Mouse (Mus musculus) embryonic facial prominence, embryonic 15.5 days (tissue): ENCODE results near the gene Ssxb9. TPM values are rescaled to one million over a fixed set of nuclear protein-coding genes. Genes with fewer than 3 reads are reported as not detected.
"Not testable (repeated sequence)": the region's sequence is repeated elsewhere in the genome, so short reads cannot be mapped to it uniquely, and the experiment has no call there.

Experiments used
- ATAC-seq: fragments of 200-750 bp; cut with Nextera tagmentation; 2 replicates; pipeline ENCODE4 v1.8.0; 2017; ENCODE audit warnings: low read depth, moderate TSS enrichment; ENCODE audit not compliant: insufficient number of reproducible peaks, low FRiP score, low TSS enrichment
- H3K27ac ChIP-seq: fragments of 300-500 bp; sonication (generic); replicated peaks from 2 replicates; pipeline ENCODE4 v1.5.1; 2015; ENCODE audit warnings: mild to moderate bottlenecking, inconsistent platforms
- H3K27me3 ChIP-seq: fragments of 300-500 bp; sonication (generic); 2 replicates; pipeline ENCODE4 v1.6.1; 2015; ENCODE audit warnings: inconsistent platforms
- H3K36me3 ChIP-seq: fragments of 300-500 bp; sonication (generic); 2 replicates; pipeline ENCODE4 v1.6.1; 2015; ENCODE audit warnings: mild to moderate bottlenecking, inconsistent platforms
- H3K4me1 ChIP-seq: fragments of 300-500 bp; sonication (generic); 2 replicates; pipeline ENCODE4 v1.6.1; 2015; ENCODE audit warnings: inconsistent platforms
- H3K4me2 ChIP-seq: fragments of 300-500 bp; sonication (generic); replicated peaks from 2 replicates; pipeline ENCODE4 v1.6.1; 2015; ENCODE audit warnings: mild to moderate bottlenecking, inconsistent platforms
- H3K4me3 ChIP-seq: fragments of 300-500 bp; sonication (generic); replicated peaks from 2 replicates; pipeline ENCODE4 v1.5.1; 2015; ENCODE audit warnings: mild to moderate bottlenecking, inconsistent platforms
- H3K9ac ChIP-seq: fragments of 300-500 bp; sonication (generic); 2 replicates; pipeline ENCODE4 v1.6.1; 2015; ENCODE audit warnings: inconsistent platforms
- H3K9me3 ChIP-seq: fragments of 300-500 bp; sonication (generic); replicated peaks from 2 replicates; pipeline ENCODE4 v1.6.1; 2016; ENCODE audit warnings: inconsistent platforms
- WGBS: fragments of 180-500 bp; shearing (Covaris S2); methylation state at CpG from one replicate; pipeline ENCODE4 v1.1.7; 2015; 5-methylcytosine and 5-hydroxymethylcytosine counted together
- polyA plus RNA-seq: library from polyadenylated mRNA; unstranded; fragments of >200 nt; fragmentation: Nextera tagmentation; extraction: Ambion mirVana; gene quantifications from 2 replicates; pipeline ENCODE4 v1.2.1, GENCODE M21; 2015

The Ssxb9 gene
- polyA plus RNA-seq = not detected in 2 replicates

- not testable (repeated sequence) for H3K9ac ChIP-seq, H3K27ac ChIP-seq, H3K4me2 ChIP-seq, H3K9me3 ChIP-seq, H3K27me3 ChIP-seq, ATAC-seq, H3K4me3 ChIP-seq, H3K4me1 ChIP-seq, H3K36me3 ChIP-seq
- 19% methylated on average over 1 of the region's 1 CpGs for WGBS
Observed at GRCm38 (mm10) chrX:8366678-8367077, at the start of gene Ssxb9. Gene Ssxb9 (plus strand): TSS chrX:8366978.

DNA sequence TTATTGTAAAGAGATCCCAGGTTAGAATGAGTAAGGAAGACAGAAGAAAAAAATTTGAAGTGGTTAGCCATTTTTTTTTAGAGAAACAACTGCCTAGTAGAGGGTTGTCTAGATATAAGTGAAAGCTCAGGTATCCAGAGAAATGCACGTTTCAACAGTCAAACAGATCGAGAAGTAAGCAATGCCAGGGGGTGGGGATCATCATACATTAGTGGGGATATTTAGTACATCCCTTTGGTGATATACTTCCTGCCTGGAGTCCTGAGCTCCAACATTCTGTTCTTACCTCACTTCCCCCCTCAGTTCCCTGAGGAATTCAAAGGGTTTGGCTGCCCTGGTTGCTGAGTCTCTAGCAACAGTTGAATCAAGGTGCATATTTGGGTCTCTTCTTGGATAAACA is 39.7 kb upstream of the Ssxb9 start, which contains the start of gene Ssxb10:
Gene Ssxb10 (plus strand): TSS at position 301 of the 400 bp plus-strand sequence.
- ATAC-seq = no peak
- H3K9ac ChIP-seq = no peak within 1 kb of the TSS
- H3K9me3 ChIP-seq = no peaks in the 10 kb centered on the region; the same call in 1 of the 2 replicates
- no peak within 1 kb of the TSS for H3K4me3 ChIP-seq
- no peaks in the 10 kb centered on the region for H3K4me1 ChIP-seq
- WGBS = 59% methylated on average over 2 of the region's 2 CpGs
- no peaks in the 10 kb centered on the region for H3K27me3 ChIP-seq
- no peaks in the 10 kb centered on the region for H3K36me3 ChIP-seq
- H3K27ac ChIP-seq = no peak within 1 kb of the TSS
- H3K4me2 ChIP-seq = no peak within 1 kb of the TSS

- not testable (repeated sequence) for H3K4me2 ChIP-seq, H3K9ac ChIP-seq, H3K36me3 ChIP-seq, H3K27ac ChIP-seq, ATAC-seq, H3K4me1 ChIP-seq, H3K9me3 ChIP-seq, H3K4me3 ChIP-seq, H3K27me3 ChIP-seq
- WGBS = 20% methylated on average over 1 of the region's 1 CpGs
Observed at GRCm38 (mm10) chrX:8413005-8413404, 46.2 kb downstream of the Ssxb9 start, which contains the start of gene Ssxb1. Gene Ssxb1 (plus strand): TSS chrX:8413305.

Other genes starting within 250 kb of the Ssxb9 start
- gene Wdr13, start 234.1 kb upstream of the Ssxb9 start, polyA plus RNA-seq = 28.1 and 30.7 TPM in 2 replicates
- gene Rbm3, start 221.1 kb upstream of the Ssxb9 start, polyA plus RNA-seq = 390 and 425 TPM in 2 replicates
- 13.3 and 17.0 TPM in 2 replicates for gene Tbc1d25, start 190.8 kb upstream of the Ssxb9 start, polyA plus RNA-seq
- 48.0 and 48.6 TPM in 2 replicates for gene Ebp, start 173.5 kb upstream of the Ssxb9 start, polyA plus RNA-seq
- 10.5 and 11.7 TPM in 2 replicates for gene Porcn, start 160.5 kb upstream of the Ssxb9 start, polyA plus RNA-seq
- 38.3 and 40.6 TPM in 2 replicates for gene Ftsj1, start 114.6 kb upstream of the Ssxb9 start, polyA plus RNA-seq
- gene Slc38a5, start 95.8 kb upstream of the Ssxb9 start, polyA plus RNA-seq = 0.18 and 0.64 TPM in 2 replicates
- not detected in 2 replicates for gene Ssxb10, start 39.6 kb upstream of the Ssxb9 start, polyA plus RNA-seq
- not detected in 2 replicates for gene Ssxb1, start 46.3 kb downstream of the Ssxb9 start, polyA plus RNA-seq
- not detected in 2 replicates for gene Ssxb2, start 94.7 kb downstream of the Ssxb9 start, polyA plus RNA-seq
- gene Gm14459, start 158.0 kb downstream of the Ssxb9 start, polyA plus RNA-seq = not detected in 2 replicates
- gene Ssxb6, start 181.3 kb downstream of the Ssxb9 start, polyA plus RNA-seq = not detected in 2 replicates
- not detected in 2 replicates for gene Ssxb3, start 224.8 kb downstream of the Ssxb9 start, polyA plus RNA-seq